Mouse (Mus musculus) 3134 (cell line): ENCODE results near the gene Fbxw4.

Source experiments
- DNase-seq: peaks from one replicate; pipeline ENCODE4 v3.0.0-alpha.2; 2011; ENCODE audit warnings: low spot score; ENCODE audit not compliant: insufficient read length; ENCODE audit errors: extremely low read depth

The Fbxw4 gene

GRCm38 (mm10) chr19:45544152-45544924, 115.8 kb downstream of the Fbxw4 start:
- DNase-seq, result no peak

DNA sequence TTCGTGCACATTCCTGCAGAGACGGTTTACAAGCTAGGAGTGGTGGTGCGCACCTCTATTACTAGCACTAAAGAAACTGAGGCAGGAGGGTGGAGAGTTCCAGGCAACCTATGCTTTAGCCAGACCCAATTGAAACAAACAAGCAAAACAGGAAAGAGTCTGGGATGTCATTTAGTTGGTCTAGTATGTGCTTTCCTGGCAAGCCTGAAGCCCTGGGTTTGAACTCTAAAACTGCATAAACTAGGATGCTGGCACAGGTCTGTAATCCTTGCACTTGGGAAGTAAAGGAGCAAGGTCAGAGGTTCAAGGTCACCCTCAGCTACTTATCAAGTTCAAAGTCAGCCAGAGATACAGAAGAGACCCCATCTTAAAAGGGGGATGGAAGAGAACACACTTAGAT, 118.1 kb downstream of the Fbxw4 start:
- DNase-seq, result no peak

DNA sequence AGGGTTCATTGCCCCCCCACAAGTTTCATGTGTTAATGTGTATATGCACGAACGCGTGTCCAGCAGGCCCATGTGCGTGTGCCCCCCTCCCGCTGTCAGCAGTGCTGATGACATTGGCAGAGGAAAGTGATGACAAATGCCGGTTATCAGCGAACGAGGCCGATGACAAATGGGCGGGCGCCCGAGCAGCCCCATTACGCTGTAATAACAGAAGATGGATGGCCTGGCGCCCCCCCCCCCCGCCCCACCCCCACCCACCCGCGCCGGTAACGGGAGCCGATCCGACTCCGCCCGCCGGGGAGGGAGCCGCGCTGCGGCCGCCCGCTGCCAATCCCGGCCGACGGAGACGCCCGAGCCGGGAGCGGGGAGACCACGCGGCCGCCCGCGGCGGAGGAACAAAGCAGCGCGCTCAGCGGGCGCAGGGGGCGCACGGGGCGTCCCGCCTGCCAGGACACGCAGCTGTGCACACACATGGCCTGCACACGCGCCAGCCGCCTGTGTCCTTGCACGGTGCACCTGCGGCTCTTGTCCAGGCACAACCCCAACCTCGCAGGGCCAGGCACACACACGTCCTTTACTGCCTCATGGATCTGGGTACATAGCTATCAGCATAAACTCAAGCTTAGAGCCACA, 118.6 kb downstream of the Fbxw4 start:
- DNase-seq, result no peak

DNA sequence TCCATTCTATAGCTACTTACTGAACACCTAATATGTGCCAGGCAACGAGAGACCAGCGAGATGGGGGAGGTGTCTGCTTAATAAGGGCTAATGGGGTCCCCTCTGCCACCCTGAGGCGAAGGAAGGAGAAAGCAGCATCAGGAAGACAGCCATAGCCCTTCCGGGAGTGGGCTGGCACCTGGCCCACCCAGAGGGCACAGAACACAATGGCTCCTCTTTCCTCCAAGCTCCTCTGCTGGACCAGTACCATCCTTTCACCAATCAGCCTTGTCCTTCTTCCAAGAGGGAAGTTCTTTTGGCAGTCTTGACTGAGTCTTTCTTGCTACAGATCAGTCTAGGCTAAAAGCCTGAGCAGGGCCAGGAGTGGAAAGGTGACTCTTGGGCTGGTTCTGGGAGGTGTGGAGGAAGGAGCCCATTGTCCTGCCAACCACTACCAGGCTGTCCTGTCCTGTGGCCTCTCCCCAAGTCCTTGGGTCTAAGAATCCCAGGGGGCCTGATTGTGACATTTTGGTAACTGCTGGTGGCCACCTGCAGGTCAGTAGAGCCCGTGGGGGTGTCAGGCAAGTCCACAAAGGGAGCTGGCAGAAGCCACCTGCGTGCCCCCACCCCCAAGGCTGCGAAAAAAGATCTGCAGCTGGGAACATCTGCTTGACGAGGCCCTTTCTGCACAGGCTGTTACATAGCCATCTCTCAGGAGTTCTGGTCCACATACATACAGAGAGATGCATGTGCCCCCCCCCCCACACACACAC, 119.3 kb downstream of the Fbxw4 start:
- DNase-seq, result no peak

GRCm38 (mm10) chr19:45537505-45537904, 122.6 kb downstream of the Fbxw4 start:
- no peak for DNase-seq

- no peak for DNase-seq
Measured at GRCm38 (mm10) chr19:45535929-45536328, 124.2 kb downstream of the Fbxw4 start.

GRCm38 (mm10) chr19:45535214-45535735, 124.8 kb downstream of the Fbxw4 start:
- no peak for DNase-seq

DNA sequence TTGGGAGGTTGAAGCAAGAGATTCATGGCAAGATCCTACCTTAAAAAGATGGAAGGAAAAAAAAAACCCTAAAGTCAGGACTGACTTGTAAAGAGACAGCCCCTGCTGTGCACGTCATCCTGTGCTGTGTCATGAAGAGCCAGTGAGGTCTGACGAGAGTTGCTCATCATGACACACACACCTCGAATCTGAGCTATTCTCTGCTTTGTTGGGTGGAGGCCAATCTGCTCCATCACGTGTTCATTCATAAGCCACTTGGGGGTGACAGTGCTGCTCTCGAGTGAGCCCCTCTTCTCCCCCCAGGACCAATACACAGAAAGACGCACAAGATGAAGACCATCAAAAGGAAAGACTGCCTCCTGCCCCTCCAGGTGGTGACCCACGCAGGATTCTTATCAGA, 126.5 kb downstream of the Fbxw4 start:
- no peak for DNase-seq

DNA sequence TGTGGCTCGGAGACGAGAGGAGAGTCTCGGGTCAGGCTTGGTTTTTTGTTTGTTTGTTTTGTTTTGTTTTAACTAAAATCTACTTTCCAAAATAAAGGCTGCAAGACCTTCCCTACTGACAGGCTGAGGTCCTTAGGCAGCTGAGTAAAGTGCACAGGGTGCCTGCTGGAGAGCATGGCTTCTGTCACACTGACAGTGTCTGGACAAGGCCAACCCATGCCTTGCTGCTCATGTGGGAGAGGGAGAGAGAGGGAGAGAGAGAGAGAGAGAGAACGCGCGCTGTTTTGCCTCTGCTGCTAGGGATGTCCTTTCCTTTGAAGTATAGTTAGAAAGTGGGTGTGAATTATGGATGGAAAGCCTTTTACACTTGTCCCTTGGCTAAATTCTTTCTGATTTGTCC, 128.6 kb downstream of the Fbxw4 start:
- DNase-seq, result no peak

DNA sequence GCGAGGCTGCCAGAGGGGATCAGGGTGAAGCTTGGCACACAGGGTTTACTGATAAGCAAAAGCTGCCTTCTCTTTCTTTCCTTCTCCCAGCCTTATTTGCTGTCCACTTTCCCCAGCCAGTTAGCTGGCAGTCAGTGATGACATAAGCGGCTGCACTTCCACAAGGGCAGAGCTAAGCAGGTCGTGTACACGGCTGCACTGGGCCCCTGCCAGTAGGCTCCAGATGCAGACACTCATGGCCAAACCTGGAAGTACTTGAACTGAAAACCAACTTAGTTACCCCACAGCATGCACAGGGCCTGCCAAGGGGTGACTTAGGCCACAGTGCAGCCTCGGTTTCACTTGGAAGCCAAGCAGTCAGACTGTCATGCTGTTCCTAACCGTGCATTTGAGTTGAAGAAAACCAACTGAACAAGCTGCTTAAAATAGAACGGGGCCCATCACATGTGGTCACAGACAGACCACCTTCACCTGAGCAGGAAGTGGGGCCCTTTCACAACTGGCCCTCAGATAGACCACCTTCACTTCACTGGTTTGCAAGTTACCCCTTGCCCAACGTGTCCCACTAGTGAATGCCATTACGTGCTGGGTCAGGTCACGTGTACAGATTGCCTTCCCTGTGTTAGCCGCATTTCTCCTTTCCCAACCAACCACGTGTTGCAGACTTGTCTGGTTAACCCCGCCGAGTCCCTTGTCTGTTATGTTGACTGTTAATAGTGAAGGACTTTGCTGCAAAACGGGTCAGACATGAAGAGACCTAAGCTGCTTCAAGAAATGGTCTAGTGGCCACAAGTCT, 129.7 kb downstream of the Fbxw4 start:
- DNase-seq, result no peak

GRCm38 (mm10) chr19:45529294-45529693, 130.8 kb downstream of the Fbxw4 start:
- DNase-seq, result no peak
